Mouse (Mus musculus): ENCODE data around the gene Cfap157. TPM values are rescaled to one million over a fixed set of nuclear protein-coding genes. Genes with fewer than 3 reads are reported as not detected.
A peak's percentile ranks its signal among the peaks of the same experiment; 100 is the strongest.

Cfap157 gene
- total RNA-seq (2014; rRNA removed; ENCODE audit: low replicate concordance) (not detected in 2 replicates), polyA plus RNA-seq (2015; fragmentation: Nextera tagmentation; extraction: Ambion mirVana) (0.22 and 0.56 TPM in 2 replicates)

- peaks cover 4% of the 10 kb centered on the region for H3K4me1 ChIP-seq (ENCODE audit: control insufficient read depth, insufficient read depth)
- H3K36me3 ChIP-seq (replicated peaks; ENCODE audit: control insufficient read depth, insufficient read depth, low read length): no peaks in the 10 kb centered on the region
- peak within 1 kb of the TSS; percentile 29; the same call in 1 of the 2 replicates for H3K4me2 ChIP-seq (ENCODE audit: low read depth, low read length)
- DNase-seq (ENCODE audit: low spot score) (peak; percentile 78), ATAC-seq (ENCODE audit: insufficient read depth, low read depth) (peak; percentile 76)
- H3K27me3 ChIP-seq (ENCODE audit: control insufficient read depth, insufficient read depth, low read length): no peaks in the 10 kb centered on the region
- H3K9ac ChIP-seq (replicated peaks; ENCODE audit: low read depth, low read length): no peak within 1 kb of the TSS
- no peaks in the 10 kb centered on the region for H3K9me3 ChIP-seq (replicated peaks; ENCODE audit: control insufficient read depth, low read length)
- TF ChIP-seq EP300 (IDR thresholded peaks at IDR 0.05; ENCODE audit: low read depth) (no peak), CTCF (IDR thresholded peaks at IDR 0.05; ENCODE audit: low read depth) (no peak)
- WGBS: 51% methylated on average over 4 of the region's 4 CpGs
- H3K4me3 ChIP-seq (ENCODE audit: low read depth, low read length): no peak within 1 kb of the TSS
- peak within 1 kb of the TSS; percentile 46; the same call in 1 of the 2 replicates for H3K27ac ChIP-seq (ENCODE audit: low read depth)
Measured at GRCm38 (mm10) chr2:32784048-32784681, at the start of gene Cfap157. Gene Cfap157 (minus strand): TSS chr2:32784428.

DNA sequence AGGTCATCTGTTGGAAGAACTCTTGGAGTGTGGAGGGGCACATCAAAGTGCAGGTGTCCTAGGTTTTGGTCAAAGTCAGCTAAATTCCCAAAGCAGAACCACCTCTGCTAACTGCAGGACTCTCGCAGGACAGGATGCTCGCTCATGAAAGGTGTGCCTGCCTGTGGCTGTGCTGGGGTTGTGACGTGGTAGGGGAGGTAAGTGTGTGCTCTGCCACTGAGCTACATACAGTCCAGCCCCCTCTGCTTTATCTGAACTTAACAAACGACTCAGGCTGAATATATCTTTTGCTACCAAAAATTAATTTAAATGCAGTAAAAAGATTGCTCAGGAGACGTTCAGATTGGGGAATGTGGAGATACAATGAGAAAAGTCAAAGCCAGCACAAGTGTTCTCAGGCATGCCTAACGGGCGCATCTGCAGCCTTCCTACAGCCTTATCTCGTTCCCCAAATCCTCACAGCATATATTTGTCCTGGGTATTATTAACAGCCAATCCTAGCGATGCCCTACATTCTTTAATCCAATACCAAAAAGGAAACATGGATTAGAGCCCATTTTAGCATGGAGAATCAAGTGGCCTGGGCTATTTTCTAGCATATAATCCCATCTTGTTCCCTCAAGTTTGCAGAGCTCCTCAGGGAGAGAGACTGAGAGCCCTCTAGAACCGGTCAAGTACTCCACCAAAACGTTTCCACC lies 44.9 kb upstream of the Cfap157 start:
- no peaks in the 10 kb centered on the region for H3K27me3 ChIP-seq (ENCODE audit: control insufficient read depth, insufficient read depth, low read length)
- H3K27ac ChIP-seq (ENCODE audit: low read depth): peak overlapping the region; percentile 28
- peak overlapping the region; percentile 23; the same call in 1 of the 2 replicates for H3K4me2 ChIP-seq (ENCODE audit: low read depth, low read length)
- DNase-seq (ENCODE audit: low spot score) (no peak), ATAC-seq (ENCODE audit: insufficient read depth, low read depth) (no peak)
- 43% methylated on average over 11 of the region's 11 CpGs for WGBS
- H3K9me3 ChIP-seq (replicated peaks; ENCODE audit: control insufficient read depth, low read length): no peaks in the 10 kb centered on the region
- TF ChIP-seq CTCF (IDR thresholded peaks at IDR 0.05; ENCODE audit: low read depth): no peak
- no peak for TF ChIP-seq EP300 (IDR thresholded peaks at IDR 0.05; ENCODE audit: low read depth)
- H3K4me3 ChIP-seq (ENCODE audit: low read depth, low read length): no peak overlapping the region
- H3K9ac ChIP-seq (replicated peaks; ENCODE audit: low read depth, low read length): no peak overlapping the region
- no peaks in the 10 kb centered on the region for H3K36me3 ChIP-seq (replicated peaks; ENCODE audit: control insufficient read depth, insufficient read depth, low read length)
- H3K4me1 ChIP-seq (ENCODE audit: control insufficient read depth, insufficient read depth): peaks cover 19% of the 10 kb centered on the region

GRCm38 (mm10) chr2:32825796-32826195 lies 41.6 kb upstream of the Cfap157 start:
- 75% methylated on average over 6 of the region's 6 CpGs for WGBS

GRCm38 (mm10) chr2:32824778-32825177 lies 40.5 kb upstream of the Cfap157 start:
- Histone ChIP-seq H3K36me3 (replicated peaks; ENCODE audit: control insufficient read depth, insufficient read depth, low read length) (0 out of 2 replicates have a peak, but pooled peaks cover 6% of the 10 kb centered on the region), H3K9ac (replicated peaks; ENCODE audit: low read depth, low read length) (no peak overlapping the region), H3K4me3 (ENCODE audit: low read depth, low read length) (no peak overlapping the region), H3K27ac (ENCODE audit: low read depth) (no peak overlapping the region), H3K27me3 (ENCODE audit: control insufficient read depth, insufficient read depth, low read length) (no peaks in the 10 kb centered on the region), H3K4me1 (ENCODE audit: control insufficient read depth, insufficient read depth) (peaks cover 16% of the 10 kb centered on the region), H3K4me2 (ENCODE audit: low read depth, low read length) (no peak overlapping the region), H3K9me3 (replicated peaks; ENCODE audit: control insufficient read depth, low read length) (no peaks in the 10 kb centered on the region)
- WGBS: 82% methylated on average over 1 of the region's 1 CpGs
- DNase-seq (ENCODE audit: low spot score) (no peak), ATAC-seq (ENCODE audit: insufficient read depth, low read depth) (no peak)
- no peak for TF ChIP-seq EP300 (IDR thresholded peaks at IDR 0.05; ENCODE audit: low read depth)
- TF ChIP-seq CTCF (IDR thresholded peaks at IDR 0.05; ENCODE audit: low read depth): no peak

More at GRCm38 (mm10) chr2:32825796-32826195, 41.6 kb upstream of the Cfap157 start:
- Histone ChIP-seq H3K9me3 (replicated peaks; ENCODE audit: control insufficient read depth, low read length) (no peaks in the 10 kb centered on the region), H3K4me2 (ENCODE audit: low read depth, low read length) (no peak overlapping the region), H3K4me3 (ENCODE audit: low read depth, low read length) (no peak overlapping the region), H3K9ac (replicated peaks; ENCODE audit: low read depth, low read length) (no peak overlapping the region), H3K27me3 (ENCODE audit: control insufficient read depth, insufficient read depth, low read length) (no peaks in the 10 kb centered on the region), H3K27ac (ENCODE audit: low read depth) (no peak overlapping the region), H3K36me3 (replicated peaks; ENCODE audit: control insufficient read depth, insufficient read depth, low read length) (0 out of 2 replicates have a peak, but pooled peaks cover 6% of the 10 kb centered on the region), H3K4me1 (ENCODE audit: control insufficient read depth, insufficient read depth) (peaks cover 16% of the 10 kb centered on the region)
- TF ChIP-seq CTCF (IDR thresholded peaks at IDR 0.05; ENCODE audit: low read depth) (no peak), EP300 (IDR thresholded peaks at IDR 0.05; ENCODE audit: low read depth) (no peak)
- ATAC-seq (ENCODE audit: insufficient read depth, low read depth): no peak
- no peak for DNase-seq (ENCODE audit: low spot score)

GRCm38 (mm10) chr2:32824181-32824580 lies 40.0 kb upstream of the Cfap157 start:
- peaks cover 10% of the 10 kb centered on the region; the same call in 1 of the 2 replicates for H3K36me3 ChIP-seq (replicated peaks; ENCODE audit: control insufficient read depth, insufficient read depth, low read length)
- 60% methylated on average over 8 of the region's 8 CpGs for WGBS
- no peak overlapping the region for H3K27ac ChIP-seq (ENCODE audit: low read depth)
- no peak overlapping the region for H3K4me2 ChIP-seq (ENCODE audit: low read depth, low read length)
- TF ChIP-seq CTCF (IDR thresholded peaks at IDR 0.05; ENCODE audit: low read depth) (no peak), EP300 (IDR thresholded peaks at IDR 0.05; ENCODE audit: low read depth) (no peak)
- H3K9ac ChIP-seq (replicated peaks; ENCODE audit: low read depth, low read length): no peak overlapping the region
- DNase-seq (ENCODE audit: low spot score) (no peak), ATAC-seq (ENCODE audit: insufficient read depth, low read depth) (no peak)
- no peak overlapping the region for H3K4me3 ChIP-seq (ENCODE audit: low read depth, low read length)
- no peaks in the 10 kb centered on the region for H3K27me3 ChIP-seq (ENCODE audit: control insufficient read depth, insufficient read depth, low read length)
- H3K4me1 ChIP-seq (ENCODE audit: control insufficient read depth, insufficient read depth): peaks cover 10% of the 10 kb centered on the region
- no peaks in the 10 kb centered on the region for H3K9me3 ChIP-seq (replicated peaks; ENCODE audit: control insufficient read depth, low read length)

All from heart, postnatal 0 days (tissue).